Mouse (Mus musculus): ENCODE results near the gene Dlgap4. TPM values are rescaled to one million over a fixed set of nuclear protein-coding genes. Genes with fewer than 3 reads are reported as not detected.

The Dlgap4 gene
- polyA plus RNA-seq, 1 experiment from 2014 or later, result 70.0 TPM

- ATAC-seq (replicated peaks; ENCODE audit: low FRiP score), result no peak
- Histone ChIP-seq H3K36me3 (peaks cover 84% of the 10 kb centered on the region), H3K4me2 (no peak overlapping the region), H3K27ac (no peak overlapping the region), H3K27me3 (no peaks in the 10 kb centered on the region), H3K4me3 (replicated peaks) (no peak overlapping the region), H3K9me3 (replicated peaks) (0 out of 2 replicates have a peak, but pooled peaks cover 5% of the 10 kb centered on the region), H3K9ac (no peak overlapping the region), H3K4me1 (peaks cover 25% of the 10 kb centered on the region)
- 83% methylated on average over 5 of the region's 5 CpGs for WGBS
Observed at GRCm38 (mm10) chr2:156760843-156761505, 147.5 kb downstream of the Dlgap4 start.

GRCm38 (mm10) chr2:156761521-156762278 is 148.2 kb downstream of the Dlgap4 start:
- H3K27me3 ChIP-seq, result no peaks in the 10 kb centered on the region
- H3K9me3 ChIP-seq (replicated peaks), result 0 out of 2 replicates have a peak, but pooled peaks cover 5% of the 10 kb centered on the region
- peak overlapping the region; percentile 65; the same call in 1 of the 2 replicates for H3K27ac ChIP-seq
- no peak for ATAC-seq (replicated peaks; ENCODE audit: low FRiP score)
- H3K4me3 ChIP-seq (replicated peaks), result no peak overlapping the region
- no peak overlapping the region for H3K9ac ChIP-seq
- H3K4me2 ChIP-seq, result no peak overlapping the region
- H3K36me3 ChIP-seq, result peaks cover 76% of the 10 kb centered on the region
- WGBS, result 87% methylated on average over 17 of the region's 17 CpGs
- peaks cover 25% of the 10 kb centered on the region for H3K4me1 ChIP-seq

DNA sequence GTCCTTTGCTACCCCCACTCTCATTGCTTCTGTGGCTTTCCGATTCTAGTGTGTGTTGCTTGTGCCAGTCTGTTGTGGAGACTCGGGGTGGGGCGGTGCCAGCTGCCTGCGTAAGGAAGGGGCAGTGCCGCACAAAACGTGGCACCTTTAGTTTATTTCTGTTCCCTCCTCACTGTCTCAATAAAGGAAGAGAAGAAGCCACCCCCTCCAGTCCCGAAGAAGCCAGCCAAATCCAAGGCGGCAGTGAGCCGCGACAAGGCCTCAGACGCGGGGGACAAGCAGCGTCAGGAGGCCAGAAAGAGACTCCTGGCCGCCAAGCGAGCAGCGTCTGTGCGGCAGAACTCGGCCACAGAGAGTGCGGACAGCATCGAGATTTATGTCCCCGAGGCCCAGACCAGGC is 149.0 kb downstream of the Dlgap4 start:
- Histone ChIP-seq H3K36me3 (peaks cover 69% of the 10 kb centered on the region), H3K4me1 (peaks cover 25% of the 10 kb centered on the region), H3K4me2 (no peak overlapping the region), H3K27ac (peak overlapping the region; percentile 65), H3K9me3 (replicated peaks) (0 out of 2 replicates have a peak, but pooled peaks cover 5% of the 10 kb centered on the region), H3K4me3 (replicated peaks) (no peak overlapping the region), H3K27me3 (no peaks in the 10 kb centered on the region), H3K9ac (no peak overlapping the region)
- ATAC-seq (replicated peaks; ENCODE audit: low FRiP score), result no peak
- WGBS, result 48% methylated on average over 21 of the region's 21 CpGs

- H3K27ac ChIP-seq, result peak overlapping the region; percentile 65; the same call in 1 of the 2 replicates
- no peak for ATAC-seq (replicated peaks; ENCODE audit: low FRiP score)
- no peak overlapping the region for H3K4me2 ChIP-seq
- 79% methylated on average over 11 of the region's 11 CpGs for WGBS
- H3K9ac ChIP-seq, result no peak overlapping the region
- peaks cover 25% of the 10 kb centered on the region for H3K4me1 ChIP-seq
- no peak overlapping the region for H3K4me3 ChIP-seq (replicated peaks)
- H3K36me3 ChIP-seq, result peaks cover 62% of the 10 kb centered on the region
- H3K27me3 ChIP-seq, result no peaks in the 10 kb centered on the region
- no peaks in the 10 kb centered on the region for H3K9me3 ChIP-seq (replicated peaks)
Observed at GRCm38 (mm10) chr2:156763101-156763500, 149.6 kb downstream of the Dlgap4 start.

GRCm38 (mm10) chr2:156764022-156764421 is 150.5 kb downstream of the Dlgap4 start:
- ATAC-seq (replicated peaks; ENCODE audit: low FRiP score), result no peak; the same call in 1 of the 2 replicates
- Histone ChIP-seq H3K4me1 (peaks cover 25% of the 10 kb centered on the region), H3K27me3 (no peaks in the 10 kb centered on the region), H3K36me3 (peaks cover 53% of the 10 kb centered on the region), H3K9ac (no peak overlapping the region), H3K9me3 (replicated peaks) (no peaks in the 10 kb centered on the region), H3K4me3 (replicated peaks) (no peak overlapping the region), H3K4me2 (no peak overlapping the region), H3K27ac (no peak overlapping the region)
- 89% methylated on average over 10 of the region's 10 CpGs for WGBS

- ATAC-seq (replicated peaks; ENCODE audit: low FRiP score), result no peak
Observed at GRCm38 (mm10) chr2:156764747-156765146, 151.2 kb downstream of the Dlgap4 start.

GRCm38 (mm10) chr2:156765593-156765992 is 152.1 kb downstream of the Dlgap4 start:
- WGBS, result 50% methylated on average over 8 of the region's 8 CpGs
- Histone ChIP-seq H3K27me3 (no peaks in the 10 kb centered on the region), H3K4me2 (no peak overlapping the region), H3K36me3 (peaks cover 41% of the 10 kb centered on the region), H3K27ac (no peak overlapping the region), H3K4me3 (replicated peaks) (no peak overlapping the region), H3K9me3 (replicated peaks) (no peaks in the 10 kb centered on the region), H3K4me1 (peaks cover 28% of the 10 kb centered on the region), H3K9ac (no peak overlapping the region)
- ATAC-seq (replicated peaks; ENCODE audit: low FRiP score), result no peak

More at GRCm38 (mm10) chr2:156764747-156765146, 151.2 kb downstream of the Dlgap4 start:
- H3K4me1 ChIP-seq, result peaks cover 28% of the 10 kb centered on the region
- H3K27ac ChIP-seq, result no peak overlapping the region
- H3K9me3 ChIP-seq (replicated peaks), result no peaks in the 10 kb centered on the region
- no peak overlapping the region for H3K4me2 ChIP-seq
- H3K27me3 ChIP-seq, result no peaks in the 10 kb centered on the region
- H3K36me3 ChIP-seq, result peaks cover 47% of the 10 kb centered on the region
- no peak overlapping the region for H3K4me3 ChIP-seq (replicated peaks)
- no peak overlapping the region for H3K9ac ChIP-seq
- WGBS, result 57% methylated on average over 4 of the region's 4 CpGs

- Histone ChIP-seq H3K4me3 (replicated peaks) (no peak overlapping the region), H3K9me3 (replicated peaks) (no peaks in the 10 kb centered on the region), H3K9ac (no peak overlapping the region), H3K4me2 (no peak overlapping the region), H3K27ac (no peak overlapping the region), H3K4me1 (peaks cover 22% of the 10 kb centered on the region), H3K27me3 (no peaks in the 10 kb centered on the region), H3K36me3 (peaks cover 32% of the 10 kb centered on the region)
- ATAC-seq (replicated peaks; ENCODE audit: low FRiP score), result no peak
- WGBS, result 73% methylated on average over 10 of the region's 10 CpGs
Observed at GRCm38 (mm10) chr2:156766227-156767019, 152.9 kb downstream of the Dlgap4 start.

DNA sequence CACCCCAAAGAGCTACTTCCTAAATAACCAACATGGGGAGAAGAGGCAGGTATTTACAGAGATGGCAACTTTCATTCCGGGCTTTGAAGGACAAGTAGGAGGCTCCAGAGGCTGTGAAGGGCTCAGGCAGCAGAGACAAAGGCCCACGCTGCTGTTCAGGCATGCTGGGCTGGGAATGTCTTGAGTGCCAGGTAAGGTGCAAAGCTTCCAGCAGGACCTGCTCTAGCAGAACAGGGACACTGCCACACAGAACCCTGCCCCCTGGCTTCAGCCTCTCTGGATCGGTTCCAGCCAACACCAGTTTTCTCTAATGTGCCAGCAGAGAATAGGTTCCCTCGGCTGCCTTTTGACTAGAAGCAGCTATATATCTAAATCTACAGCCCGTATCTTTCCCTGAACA is 153.6 kb downstream of the Dlgap4 start:
- Histone ChIP-seq H3K36me3 (peaks cover 26% of the 10 kb centered on the region), H3K9me3 (replicated peaks) (no peaks in the 10 kb centered on the region), H3K4me1 (peaks cover 17% of the 10 kb centered on the region), H3K27me3 (no peaks in the 10 kb centered on the region), H3K4me2 (no peak overlapping the region), H3K27ac (no peak overlapping the region), H3K4me3 (replicated peaks) (no peak overlapping the region), H3K9ac (no peak overlapping the region)
- WGBS, result 75% methylated on average over 5 of the region's 5 CpGs
- no peak for ATAC-seq (replicated peaks; ENCODE audit: low FRiP score)

DNA sequence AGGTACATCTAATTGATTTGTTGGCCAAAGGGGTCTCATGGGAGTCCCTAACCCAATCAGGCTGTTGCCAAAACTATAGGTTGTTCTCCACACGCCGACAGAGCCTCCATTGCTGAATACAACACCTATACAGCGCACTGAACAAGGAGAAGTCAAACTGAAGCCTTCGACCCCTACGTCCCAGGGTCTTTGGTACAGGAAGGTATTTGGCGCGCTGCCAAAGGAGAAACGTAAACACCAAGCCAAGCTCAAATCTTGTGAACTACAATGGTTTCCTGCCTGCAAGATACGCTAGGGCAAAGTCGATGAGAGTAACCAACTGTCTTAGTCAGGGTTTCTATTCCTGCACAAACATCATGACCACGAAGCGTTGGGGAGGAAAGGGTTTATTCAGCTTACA is 155.8 kb downstream of the Dlgap4 start:
- 68% methylated on average over 12 of the region's 12 CpGs for WGBS
- H3K9ac ChIP-seq, result no peak overlapping the region
- H3K27me3 ChIP-seq, result no peaks in the 10 kb centered on the region
- ATAC-seq (replicated peaks; ENCODE audit: low FRiP score), result no peak
- peaks cover 7% of the 10 kb centered on the region for H3K4me1 ChIP-seq
- H3K4me3 ChIP-seq (replicated peaks), result no peak overlapping the region
- H3K9me3 ChIP-seq (replicated peaks), result no peaks in the 10 kb centered on the region
- H3K4me2 ChIP-seq, result no peak overlapping the region
- peaks cover 4% of the 10 kb centered on the region; the same call in 1 of the 2 replicates for H3K36me3 ChIP-seq
- no peak overlapping the region for H3K27ac ChIP-seq

GRCm38 (mm10) chr2:156773470-156773869 is 160.0 kb downstream of the Dlgap4 start:
- Histone ChIP-seq H3K27ac (no peak overlapping the region), H3K9ac (no peak overlapping the region), H3K9me3 (replicated peaks) (no peaks in the 10 kb centered on the region), H3K27me3 (peaks cover 3% of the 10 kb centered on the region; the same call in 1 of the 2 replicates), H3K4me2 (no peak overlapping the region), H3K4me3 (replicated peaks) (no peak overlapping the region), H3K36me3 (no peaks in the 10 kb centered on the region), H3K4me1 (peaks cover 38% of the 10 kb centered on the region)
- ATAC-seq (replicated peaks; ENCODE audit: low FRiP score), result no peak
